Mouse (Mus musculus) gastrocnemius, postnatal 25 days (tissue): ENCODE results near the gene Clpb. TPM values are rescaled to one million over a fixed set of nuclear protein-coding genes. Genes with fewer than 3 reads are reported as not detected.

Experiments
- DNase-seq: peaks from one replicate; pipeline ENCODE4 v3.0.0; 2022
- total RNA-seq, 2 experiments: library from RNA; stranded (reverse); gene quantifications; 1 replicate in 1 of 2; 2 replicates in 1 of 2; pipeline ENCODE4 v1.2.3; 2021

Clpb gene
- total RNA-seq, 2 experiments from 2014 or later, result 49.2 to 50.8 TPM

GRCm38 (mm10) chr7:101821571-101822501, 158.4 kb downstream of the Clpb start:
- peak; percentile 63 for DNase-seq

GRCm38 (mm10) chr7:101822836-101823757, 159.7 kb downstream of the Clpb start:
- DNase-seq, result no peak

DNA sequence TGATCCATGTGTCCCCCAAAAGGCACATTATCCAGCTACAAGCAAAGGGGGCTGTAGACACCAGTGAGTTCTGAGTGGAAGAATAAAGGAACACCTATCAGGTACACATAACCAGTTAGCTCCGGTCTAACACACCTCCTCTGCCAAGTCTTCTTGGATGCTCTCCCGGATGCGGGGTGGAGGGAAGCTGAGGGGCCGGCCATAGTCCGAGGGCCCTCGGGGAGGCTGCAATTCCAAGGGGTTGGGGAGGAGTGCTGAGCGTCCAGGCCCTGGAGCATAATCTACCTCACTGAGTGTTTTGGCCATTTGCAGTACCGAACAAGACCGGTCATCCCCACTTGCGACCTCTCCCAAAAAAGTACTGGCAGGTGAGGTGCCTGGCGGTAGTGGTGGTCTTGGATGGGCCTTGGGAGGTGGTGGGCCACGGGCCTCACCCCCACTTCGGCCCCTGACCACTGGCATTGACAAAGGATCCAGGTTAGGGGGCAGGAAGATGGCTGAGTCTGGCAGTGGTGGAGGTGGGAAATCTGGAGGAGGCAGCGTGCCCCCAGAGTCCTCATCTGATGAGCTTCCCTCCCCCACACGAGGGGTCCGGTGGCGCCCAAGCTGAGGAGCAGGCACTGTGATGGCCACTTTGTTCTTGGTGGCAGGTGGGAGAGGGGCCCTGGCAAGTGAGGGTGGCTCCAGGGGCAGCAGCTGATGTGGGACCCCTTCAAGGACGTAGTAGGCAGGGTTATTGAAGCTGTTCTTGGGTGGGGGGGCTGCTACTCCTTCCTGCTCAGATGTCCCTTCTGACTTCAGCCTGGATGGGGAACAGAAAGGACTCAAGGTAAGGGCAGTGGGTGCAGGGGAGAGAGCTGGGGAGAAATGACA, 160.6 kb downstream of the Clpb start:
- DNase-seq, result no peak

DNA sequence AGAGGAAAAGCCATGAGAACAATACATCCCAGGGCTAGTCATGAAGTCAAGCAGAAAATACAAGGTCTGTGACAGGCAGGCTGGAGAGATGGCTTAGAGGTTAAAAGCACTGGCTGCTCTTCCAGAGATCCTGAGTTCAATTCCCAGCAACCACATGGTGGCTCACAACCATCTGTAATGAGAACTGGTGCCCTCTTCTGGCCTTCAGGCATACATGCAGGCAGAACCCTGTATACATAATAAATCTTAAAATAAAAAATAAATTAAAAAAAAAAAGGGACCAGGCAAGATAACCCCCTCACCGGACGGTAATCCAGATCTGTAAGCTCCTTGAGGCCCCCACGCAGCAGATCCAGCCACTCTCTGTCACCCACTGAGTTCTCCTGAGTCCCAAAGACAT, 166.9 kb downstream of the Clpb start:
- DNase-seq, result no peak

DNA sequence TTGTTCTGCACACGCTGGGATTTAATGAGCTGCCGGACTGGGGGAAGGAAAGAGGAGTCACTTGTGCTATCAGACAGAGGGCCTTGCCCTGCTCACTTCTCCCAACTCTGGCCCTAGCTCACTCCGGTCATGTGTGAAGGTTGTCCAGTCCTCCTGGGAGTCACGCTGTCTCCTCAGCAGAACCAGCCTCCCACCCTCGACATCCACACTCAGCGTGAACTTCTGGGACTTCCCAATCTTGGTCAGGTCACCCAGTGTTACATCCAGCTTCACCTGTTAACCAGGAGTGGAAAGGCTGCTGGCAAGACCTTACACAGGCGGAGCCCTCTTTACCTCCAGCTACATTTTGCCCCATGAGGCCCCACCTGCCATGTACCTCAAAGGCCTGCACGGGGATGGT, 168.0 kb downstream of the Clpb start:
- no peak for DNase-seq

DNA sequence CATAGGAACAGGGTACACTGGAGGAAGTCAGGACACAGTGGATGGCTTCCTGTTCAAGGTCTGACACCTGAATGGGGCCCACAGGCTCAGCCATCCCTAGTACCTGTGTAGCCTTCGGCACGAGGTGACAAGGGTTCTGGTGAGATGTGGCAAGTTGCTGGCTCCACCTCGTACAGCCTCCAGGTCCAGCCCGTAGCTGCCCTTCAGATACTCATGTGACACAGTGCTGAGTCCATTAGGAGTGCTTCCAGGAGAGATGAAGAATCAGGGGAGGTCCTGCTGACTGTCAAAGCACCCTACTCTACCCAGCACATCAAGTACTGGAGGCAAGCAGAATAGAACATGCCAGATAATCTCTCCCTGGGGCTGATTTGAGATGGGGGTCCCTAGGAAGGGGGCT, 168.9 kb downstream of the Clpb start:
- no peak for DNase-seq

DNA sequence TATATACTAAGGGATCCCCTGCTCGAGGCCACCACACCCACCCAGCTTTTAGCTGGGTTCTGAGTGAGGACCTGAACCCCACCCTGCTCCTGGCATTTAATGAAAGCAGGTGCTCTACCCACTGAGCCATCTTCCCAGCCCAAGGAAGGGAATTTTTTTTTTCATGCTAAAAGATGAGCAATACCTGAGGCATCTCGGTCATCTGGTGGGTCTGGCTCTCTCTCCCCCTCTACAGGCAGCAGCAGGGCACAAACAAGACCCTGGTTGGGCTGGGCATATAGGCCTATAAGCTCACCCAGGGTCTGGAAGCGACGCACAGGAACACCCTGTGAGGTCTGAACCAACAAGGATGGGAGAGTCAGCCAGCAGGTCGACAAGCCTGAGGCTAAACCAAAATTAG, 169.9 kb downstream of the Clpb start:
- no peak for DNase-seq

DNA sequence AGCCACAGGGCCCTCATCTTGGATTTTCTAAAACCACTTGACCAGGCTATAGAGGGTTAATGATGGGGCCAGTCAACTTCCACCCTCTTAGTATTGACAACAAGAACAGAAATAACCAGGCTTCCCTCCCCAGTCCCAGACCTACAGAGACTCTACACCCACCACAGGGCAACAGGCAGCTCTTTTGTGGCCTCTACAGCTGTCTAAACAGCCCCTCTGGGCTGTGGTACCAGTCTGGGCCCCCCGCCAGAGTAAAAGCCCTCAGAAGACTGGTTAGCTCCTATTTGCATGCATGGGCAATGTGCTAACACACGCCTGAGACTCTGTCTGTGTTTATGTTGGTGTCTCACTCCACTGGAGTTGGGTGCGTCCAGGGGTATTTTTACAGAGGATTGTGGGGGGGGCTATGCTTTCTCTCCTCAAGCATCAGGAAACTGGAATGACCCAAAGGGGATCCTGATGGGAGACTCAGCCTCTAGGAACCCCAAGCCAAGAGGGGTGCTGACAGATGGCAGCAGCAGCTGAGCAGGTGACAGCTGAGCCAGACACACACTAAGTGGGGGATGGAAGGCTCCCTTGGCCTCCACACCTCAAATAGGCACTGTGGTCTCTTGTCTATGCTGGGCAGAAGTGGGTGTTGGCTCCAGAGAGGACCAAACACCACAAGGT, 170.6 kb downstream of the Clpb start:
- DNase-seq, result no peak

GRCm38 (mm10) chr7:101834903-101835302, 171.5 kb downstream of the Clpb start:
- DNase-seq, result no peak

DNA sequence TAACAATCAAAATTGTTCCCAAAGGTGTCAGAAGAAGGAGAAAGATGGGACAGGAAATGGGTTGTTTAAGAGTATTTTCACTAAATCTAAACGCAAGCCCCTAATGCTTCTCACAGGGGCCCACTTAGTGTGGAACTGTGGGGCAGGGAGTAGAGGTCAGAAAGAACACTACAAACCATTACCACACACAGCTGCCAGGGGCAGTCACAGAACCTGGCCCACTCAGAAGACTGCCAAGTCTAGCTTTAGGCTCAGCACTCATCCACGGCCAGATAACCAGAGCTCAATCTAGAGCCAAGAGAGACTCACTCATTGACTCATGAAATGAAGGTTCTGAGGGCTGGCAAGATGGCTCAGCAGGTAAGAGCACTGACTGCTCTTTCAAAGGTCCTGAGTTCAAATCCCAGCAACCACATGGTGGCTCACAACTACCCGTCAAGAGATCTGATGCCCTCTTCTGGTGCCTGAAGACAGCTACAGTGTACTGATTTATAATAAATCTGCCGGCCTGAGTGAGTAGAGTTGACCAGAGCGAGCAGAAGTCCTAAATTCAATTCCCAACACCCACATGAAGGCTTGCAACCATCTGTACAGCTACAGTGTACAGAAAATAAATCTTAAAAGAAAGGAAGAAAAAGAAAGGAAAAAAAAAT, 172.2 kb downstream of the Clpb start:
- DNase-seq, result no peak

GRCm38 (mm10) chr7:101836271-101837153, 173.1 kb downstream of the Clpb start:
- peak; percentile 57 for DNase-seq

- DNase-seq, result no peak
Measured at GRCm38 (mm10) chr7:101837154-101837605, 173.7 kb downstream of the Clpb start.

GRCm38 (mm10) chr7:101837606-101838471, 174.4 kb downstream of the Clpb start, which contains the start of gene Inppl1:
Gene Inppl1, minus strand, starts transcription at chr7:101838229.
- peak; percentile 92 for DNase-seq

DNA sequence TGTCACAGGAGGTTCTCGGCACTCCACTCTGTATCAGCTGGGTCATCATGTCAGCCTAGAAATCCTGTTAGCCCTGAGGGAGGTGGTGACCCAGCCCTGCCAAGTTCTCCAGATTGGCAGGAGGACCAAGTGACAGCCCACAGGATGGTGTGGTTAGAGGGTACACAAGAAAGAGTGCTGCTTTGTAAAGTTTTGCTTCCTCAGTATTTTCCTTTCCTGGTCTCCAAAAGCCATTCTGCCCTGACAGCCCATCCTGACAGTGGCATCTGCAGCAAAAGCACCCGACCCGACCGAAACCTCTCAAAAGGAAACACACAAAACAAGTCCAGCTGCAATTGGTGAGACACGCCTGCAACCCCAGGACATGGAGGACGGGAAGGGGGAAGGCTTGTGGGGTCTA, 180.8 kb downstream of the Clpb start:
- DNase-seq, result no peak
